Mouse (Mus musculus): ENCODE measurements around the gene Cx3cr1.

DNA sequence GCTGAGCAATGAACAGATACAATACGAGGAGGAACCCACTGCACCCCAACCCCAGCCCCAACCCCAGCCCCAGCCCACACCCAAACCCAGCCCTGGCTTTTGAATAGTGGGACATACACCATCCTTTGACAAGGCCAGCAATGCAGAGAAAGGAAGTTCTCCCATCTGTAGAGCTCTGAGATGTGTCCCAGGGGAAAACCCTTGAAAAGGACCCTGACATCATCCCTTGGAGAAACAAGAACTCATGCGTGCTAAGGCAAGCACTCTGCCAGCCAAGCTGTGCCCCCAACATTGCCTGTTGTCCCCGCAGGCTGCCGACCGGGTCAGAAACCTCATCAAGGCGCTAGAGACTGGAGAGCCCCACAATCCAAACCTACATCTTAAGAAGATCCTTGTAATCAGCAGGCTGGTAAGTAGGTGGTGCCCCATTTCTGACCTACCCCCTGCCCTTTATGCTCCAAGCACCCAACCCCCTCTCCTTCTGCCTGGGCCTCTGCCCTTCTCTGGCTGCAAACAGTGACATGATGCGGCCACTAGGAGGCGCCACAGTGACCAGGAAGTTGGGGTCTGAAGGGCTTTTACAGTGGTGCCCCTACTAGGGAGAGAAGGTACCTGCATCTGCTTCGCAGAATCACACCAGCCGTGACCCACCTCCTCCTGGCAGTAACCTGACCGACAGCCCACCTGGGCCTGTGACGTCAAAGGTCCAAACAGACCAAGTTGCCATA is 124.3 kb downstream of the Cx3cr1 start:
- TF ChIP-seq TAL1 (IDR thresholded peaks at IDR 0.05; ENCODE audit: low read length) (no peak), GATA1 (IDR thresholded peaks at IDR 0.05; ENCODE audit: low read length) (no peak)
